Mouse (Mus musculus): ENCODE data around the gene Psmd12.
"Not testable (repeated sequence)": the region's sequence is repeated elsewhere in the genome, so short reads cannot be mapped to it uniquely, and the experiment has no call there.

Gene Psmd12

GRCm38 (mm10) chr11:107463251-107463681, 16.0 kb upstream of the Psmd12 start:
- no peak for DNase-seq

DNA sequence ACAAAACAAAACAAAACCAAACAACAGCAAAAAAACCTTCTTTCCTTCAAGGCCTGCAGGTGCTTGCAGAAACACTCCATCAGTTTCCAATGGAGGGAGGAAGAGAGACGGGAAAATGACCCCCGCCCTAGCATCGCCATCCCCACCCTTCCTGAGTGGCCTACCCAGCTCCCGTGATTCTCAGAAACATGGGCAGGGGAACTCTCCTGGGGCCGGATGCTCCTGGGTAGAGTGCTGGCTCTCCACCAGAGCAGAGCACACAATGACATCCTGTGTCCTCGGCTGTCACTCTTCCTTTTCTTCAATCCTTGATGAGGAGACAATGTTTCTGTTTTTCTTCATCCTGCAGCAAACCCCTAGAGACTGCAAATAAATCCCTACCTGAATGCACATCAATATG, 15.1 kb upstream of the Psmd12 start:
- no peak for DNase-seq

- DNase-seq = no peak
Observed at GRCm38 (mm10) chr11:107465041-107465440, 14.2 kb upstream of the Psmd12 start.

- no peak for DNase-seq
Observed at GRCm38 (mm10) chr11:107465969-107466368, 13.3 kb upstream of the Psmd12 start.

DNA sequence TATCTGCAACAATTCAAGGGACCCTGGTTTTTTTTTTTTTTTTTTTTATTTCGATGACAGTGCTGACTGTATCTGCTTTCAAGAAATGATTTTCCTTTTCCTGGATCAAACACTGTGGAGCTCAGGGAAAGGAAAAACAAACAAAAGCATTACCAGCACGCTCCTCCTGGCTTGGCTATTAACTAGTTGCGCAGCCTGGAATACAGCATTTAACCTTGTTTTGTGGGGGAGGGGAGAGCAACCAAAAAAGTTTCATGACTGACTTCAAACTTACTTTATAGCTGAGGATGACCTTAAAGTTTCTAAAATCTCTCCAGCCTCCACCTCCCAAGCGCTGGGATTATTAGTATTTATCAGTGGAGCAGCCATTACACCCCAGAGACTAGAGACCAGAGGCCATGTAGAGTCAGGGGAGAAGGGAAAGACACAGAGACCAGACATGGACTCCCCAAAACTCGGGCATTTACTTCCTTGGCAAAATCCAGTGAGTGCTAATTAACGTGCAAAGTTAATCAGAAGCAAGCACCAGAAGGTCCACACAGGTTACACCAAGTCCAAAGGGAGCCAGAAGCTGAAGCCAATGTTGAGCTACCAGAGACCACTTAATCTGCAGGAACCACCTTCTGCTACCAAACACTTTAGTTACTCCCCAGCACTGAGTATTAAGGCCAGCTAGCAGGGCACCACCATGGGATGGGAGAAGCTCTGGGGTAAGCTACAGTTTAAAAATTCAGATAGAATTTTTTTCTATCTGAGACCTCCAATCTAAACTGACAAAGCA, 12.5 kb upstream of the Psmd12 start:
- no peak for DNase-seq

DNA sequence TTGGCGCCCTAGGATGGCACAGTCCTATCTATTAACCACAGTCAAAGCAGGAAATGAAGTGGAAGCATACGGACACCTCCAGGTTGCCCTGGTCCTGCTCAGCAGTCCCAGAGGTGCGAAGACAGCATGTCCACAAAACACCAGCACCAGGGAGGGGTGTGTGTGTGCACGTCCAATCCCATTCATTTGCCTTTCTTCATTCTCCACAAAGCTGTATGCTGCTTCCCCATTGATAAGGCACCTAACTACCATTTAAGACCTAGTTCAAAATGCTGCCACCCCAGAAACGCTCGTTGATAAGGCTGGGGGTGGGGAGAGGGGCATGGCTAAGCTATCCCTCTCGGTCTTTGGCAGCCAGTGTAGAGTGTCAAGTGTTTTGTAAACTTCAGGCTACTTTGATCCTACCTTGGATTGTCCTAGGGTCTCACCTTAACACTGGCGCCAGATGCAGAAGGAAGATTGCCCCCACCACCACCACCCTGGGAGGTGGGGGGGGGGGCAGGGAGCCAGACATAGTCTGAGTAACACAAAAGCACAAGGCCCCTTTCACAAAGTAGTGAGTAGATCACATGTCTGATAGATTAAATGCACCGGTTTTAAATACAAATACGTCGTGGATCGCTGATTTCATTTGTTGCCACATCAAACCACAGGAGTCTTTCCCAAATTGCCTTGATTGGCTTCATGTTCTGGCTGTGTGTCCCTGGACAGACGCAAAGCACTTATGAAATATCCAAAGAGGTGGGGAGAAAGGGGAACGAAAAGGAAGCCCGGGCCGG, 10.8 kb upstream of the Psmd12 start:
- no peak for DNase-seq

GRCm38 (mm10) chr11:107469031-107469522, 10.2 kb upstream of the Psmd12 start:
- DNase-seq = peak; percentile 80

- peak; percentile 70 for DNase-seq
Observed at GRCm38 (mm10) chr11:107469523-107470371, 9.5 kb upstream of the Psmd12 start.

GRCm38 (mm10) chr11:107470521-107471041, 8.7 kb upstream of the Psmd12 start, which contains the start of gene Pitpnc1:
TSS of gene Pitpnc1 (minus strand) at chr11:107470699.
- DNase-seq = peak; percentile 88

DNA sequence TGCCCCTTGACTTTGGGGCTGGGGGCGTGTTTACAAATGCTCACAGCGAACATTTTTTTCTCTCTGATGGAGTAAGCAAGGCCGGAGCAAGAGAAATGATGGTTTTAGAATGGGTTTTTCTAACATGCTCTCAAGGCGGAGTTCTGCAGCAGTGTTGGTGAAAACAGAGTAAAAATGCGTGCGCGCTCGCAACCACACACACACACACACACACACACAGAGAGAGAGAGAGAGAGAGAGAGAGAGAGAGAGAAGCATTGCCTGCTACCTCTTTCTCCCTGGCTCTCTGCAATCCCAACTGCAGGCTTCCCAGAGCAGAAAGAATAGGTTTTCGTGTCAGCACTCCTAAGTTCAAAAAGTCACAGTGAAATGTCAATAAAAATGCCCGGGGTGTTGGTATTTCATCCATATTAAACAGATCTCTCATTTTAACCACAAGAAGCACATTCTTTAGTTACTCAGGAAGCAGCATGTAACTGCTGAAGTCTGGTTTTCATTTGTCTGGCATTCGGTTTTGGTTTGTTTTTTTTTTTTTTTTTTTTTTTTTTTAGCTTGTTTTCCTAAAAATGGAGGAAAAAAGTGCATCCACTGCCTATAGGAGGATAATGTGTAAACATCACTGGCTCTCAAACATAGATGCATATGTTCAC, 8.1 kb upstream of the Psmd12 start:
- DNase-seq = no peak

GRCm38 (mm10) chr11:107472304-107472703, 7.0 kb upstream of the Psmd12 start:
- DNase-seq = no peak

GRCm38 (mm10) chr11:107473137-107473820, 6.0 kb upstream of the Psmd12 start:
- no peak for DNase-seq

DNA sequence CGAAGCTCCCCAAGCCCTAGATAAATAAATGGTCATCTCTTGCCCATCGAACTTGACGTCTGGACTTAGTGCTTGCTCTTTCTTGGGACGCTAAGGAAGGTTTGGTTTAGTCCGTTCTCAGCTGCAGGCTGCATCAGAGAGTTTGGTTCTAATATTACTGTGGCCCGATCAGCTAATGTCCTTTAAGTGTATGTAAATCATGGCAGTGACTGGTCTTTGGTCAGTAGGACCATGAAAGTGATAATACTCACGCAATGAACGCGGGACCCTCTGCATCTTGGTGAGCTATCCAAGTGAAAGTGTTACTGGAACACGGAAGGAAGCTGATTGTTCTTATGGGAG, 549 bp downstream of the Psmd12 start:
- DNase-seq = no peak

GRCm38 (mm10) chr11:107484341-107484740, 5.1 kb downstream of the Psmd12 start:
- no peak for DNase-seq

GRCm38 (mm10) chr11:107502801-107503200, 23.5 kb downstream of the Psmd12 start:
- DNase-seq = no peak

DNA sequence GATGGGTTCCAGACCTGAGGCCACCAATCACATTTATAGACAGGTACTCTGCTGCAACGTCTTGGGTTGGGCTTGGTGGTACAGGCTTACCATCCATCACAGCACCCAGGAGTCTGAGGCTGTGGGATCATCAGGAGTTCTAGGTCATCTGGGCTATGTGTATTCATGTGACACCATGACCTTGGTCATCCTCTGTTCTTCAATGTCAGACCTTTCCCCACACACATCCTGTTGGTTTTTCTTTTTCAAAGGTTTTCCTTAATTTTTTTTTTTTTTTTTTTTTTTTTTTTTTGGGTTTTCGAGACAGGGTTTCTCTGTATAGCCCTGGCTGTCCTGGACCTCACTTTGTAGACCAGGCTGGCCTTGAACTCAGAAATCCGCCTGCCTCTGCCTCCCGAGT, 25.1 kb downstream of the Psmd12 start:
- not testable (repeated sequence) for DNase-seq

GRCm38 (mm10) chr11:107506260-107506659, 27.0 kb downstream of the Psmd12 start:
- no peak for DNase-seq

- DNase-seq = no peak
Observed at GRCm38 (mm10) chr11:107509631-107510338, 30.5 kb downstream of the Psmd12 start.

DNA sequence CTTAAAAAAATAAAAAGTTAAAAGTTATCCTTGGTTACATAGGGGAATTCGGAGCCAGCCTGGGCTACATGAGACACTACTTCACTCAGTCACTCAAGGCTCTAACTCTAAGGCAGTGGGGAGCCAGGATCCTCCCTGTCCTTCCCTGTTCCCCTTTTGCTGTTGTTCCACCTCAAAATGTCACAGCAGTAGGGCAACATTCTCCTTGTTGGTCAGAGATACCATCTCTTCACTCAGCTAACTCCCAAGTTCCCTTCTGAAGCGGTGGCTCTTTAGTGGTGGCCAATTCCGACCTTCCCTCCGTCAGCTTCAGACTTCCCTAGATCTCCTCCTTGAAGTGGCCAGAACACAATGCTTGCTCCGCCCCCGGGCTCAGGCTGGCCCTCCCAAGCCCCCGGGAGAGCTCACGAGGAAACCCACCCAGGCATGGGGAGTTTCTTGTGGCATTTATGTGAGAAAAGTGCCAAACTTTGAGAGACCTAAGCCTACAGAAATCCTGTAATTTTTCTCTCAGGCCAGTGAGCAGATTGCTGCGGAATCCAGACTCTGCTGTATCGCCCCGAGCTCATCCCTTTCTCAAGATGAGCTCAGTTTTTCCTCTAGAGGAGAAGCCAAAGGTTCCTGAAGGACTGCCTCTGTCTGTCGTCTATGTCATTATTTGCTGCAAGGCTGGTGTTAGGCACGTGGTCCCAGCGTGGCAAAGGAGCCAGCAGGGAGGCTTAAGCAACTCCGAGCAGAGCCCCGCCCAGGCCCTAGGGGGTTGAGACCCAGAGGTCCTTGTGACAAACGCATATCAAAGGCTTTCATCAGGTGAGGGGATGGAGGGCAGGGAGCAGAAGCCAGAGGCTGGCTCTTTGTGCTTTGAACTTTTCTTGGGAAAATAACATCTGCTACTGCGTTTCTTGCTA, 31.3 kb downstream of the Psmd12 start:
- DNase-seq = no peak

- DNase-seq = peak; percentile 37
Observed at GRCm38 (mm10) chr11:107511954-107512353, 32.7 kb downstream of the Psmd12 start.
